Mouse (Mus musculus) embryo, embryonic 11 days (tissue): ENCODE measurements around the gene Mup15.
"Not testable (repeated sequence)": the region's sequence is repeated elsewhere in the genome, so short reads cannot be mapped to it uniquely, and the experiment has no call there.

Experiments
- DNase-seq: peaks from one replicate; pipeline ENCODE4 v3.0.0-alpha.2; 2015

Mup15 gene

GRCm38 (mm10) chr4:61439643-61440042 lies at the start of gene Mup15:
TSS of gene Mup15 (minus strand) at chr4:61439743.
- DNase-seq, result not testable (repeated sequence)
